13 mouse cellular contexts compared by ENCODE assay signal in the genomic region with DNA sequence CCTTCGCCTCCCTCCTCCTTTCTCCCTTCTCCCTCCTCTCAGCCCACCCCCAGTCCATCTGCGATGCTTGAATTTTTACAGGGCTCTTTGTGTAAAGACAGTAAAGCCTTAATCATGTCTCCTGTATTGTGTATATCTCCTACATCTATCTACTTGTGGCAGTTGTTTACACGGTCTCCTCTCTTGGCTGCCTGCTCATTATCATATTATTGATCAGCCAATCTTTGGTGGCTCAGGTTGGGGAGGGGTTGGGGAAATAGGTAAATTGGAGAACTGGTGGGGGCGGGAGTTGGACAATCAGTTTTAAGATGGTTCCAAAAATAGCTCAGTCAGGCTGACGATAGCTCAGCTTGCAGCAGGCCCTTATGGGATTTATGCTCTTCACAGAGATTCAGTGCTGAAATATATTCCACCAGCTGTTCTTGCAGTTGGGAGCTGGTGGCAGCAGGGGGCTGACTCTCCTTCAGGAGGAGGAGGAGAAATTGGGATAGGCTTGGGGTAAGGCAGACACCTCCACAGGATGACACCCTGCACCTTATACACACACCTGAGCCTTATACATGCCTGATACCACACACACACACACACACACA.
DNase-seq lines count a peak whose midpoint lies in the region; ATAC-seq and TF ChIP-seq lines count a peak whose summit lies in the region.
"Had no signal": no experiment of that assay in that cellular context is flagged by ENCODE, and none has a peak within 500 bp of the region (broad histone marks: within the 10 kb centered on the region; RNA-seq: fewer than 3 reads in every experiment).

No protein-coding gene starts in this region.

- intact Hi-C loops in gastrocnemius, postnatal 14 days (cut with DNase I; ENCODE audit: low total_unique reads), result no loop called here

- H3K4me1 ChIP-seq in midbrain, embryonic 14.5 days (ENCODE audit: control insufficient read depth, insufficient read depth, low read length), result 0 out of 2 replicates have a peak, but pooled peaks cover 3% of the 10 kb centered on the region
- H3K4me1 ChIP-seq: neural tube, embryonic 12.5 days had no signal

- no peak overlapping the region for H3K9ac ChIP-seq in midbrain, embryonic 14.5 days (replicated peaks; ENCODE audit: low read length)
- H3K9ac ChIP-seq: neural tube, embryonic 12.5 days had no signal

- TF ChIP-seq CTCF in layer of hippocampus, adult 2 months (conservative IDR thresholded peaks at IDR 0.05), result peak; percentile 37

- no peaks in the 10 kb centered on the region for H3K27me3 ChIP-seq in midbrain, embryonic 14.5 days (ENCODE audit: control insufficient read depth, insufficient read depth, low read length)
- H3K27me3 ChIP-seq: CH12.LX; neural tube, embryonic 12.5 days had no signal

- H3K4me2 ChIP-seq in midbrain, embryonic 14.5 days (ENCODE audit: low read length), result no peak overlapping the region
- H3K4me2 ChIP-seq: neural tube, embryonic 12.5 days had no signal

- ATAC-seq in midbrain, embryonic 14.5 days (ENCODE audit: low FRiP score, low TSS enrichment), result peak; percentile 58; the same call in 1 of the 2 replicates

- DNase-seq in retina, postnatal 1 day, result peak; percentile 11
- no peak for DNase-seq in retina, embryonic 14.5 days (ENCODE audit: low spot score)
- DNase-seq in layer of hippocampus, adult 2 months (ENCODE audit: low spot score in 2 of 2), result peak; percentile 65 to 87
- DNase-seq in midbrain, embryonic 14.5 days, result peak; percentile 53
- no peak for DNase-seq in urinary bladder, postnatal 36 days (ENCODE audit: low spot score in 2 of 2)
- DNase-seq in gastrocnemius, adult 8-10 months (ENCODE audit: low spot score in 2 of 2), result no peak
- DNase-seq in cerebellum, adult 11 months, result no peak
- no peak for DNase-seq in gastrocnemius, postnatal 14 days
- DNase-seq: cerebellum, adult 8-10 months; heart, postnatal 10 days had no signal

- H3K4me3 ChIP-seq in layer of hippocampus, adult 2 months, result no peak overlapping the region
- no peak overlapping the region for H3K4me3 ChIP-seq in midbrain, embryonic 14.5 days (replicated peaks; ENCODE audit: low read depth, low read length)
- H3K4me3 ChIP-seq: neural tube, embryonic 12.5 days had no signal

- H3K9me3 ChIP-seq in midbrain, embryonic 14.5 days (ENCODE audit: control insufficient read depth, low read length), result no peaks in the 10 kb centered on the region
- H3K9me3 ChIP-seq: neural tube, embryonic 12.5 days had no signal

- H3K36me3 ChIP-seq in midbrain, embryonic 14.5 days (ENCODE audit: control insufficient read depth, insufficient read depth, low read length), result no peaks in the 10 kb centered on the region
- H3K36me3 ChIP-seq: neural tube, embryonic 12.5 days had no signal

- 43% methylated on average over 5 of the region's 5 CpGs for WGBS in midbrain, embryonic 14.5 days

- peak overlapping the region; percentile 90 for H3K27ac ChIP-seq in layer of hippocampus, adult 2 months
- peak overlapping the region; percentile 38; the same call in 1 of the 2 replicates for H3K27ac ChIP-seq in midbrain, embryonic 14.5 days (replicated peaks; ENCODE audit: low read depth, low read length)
- H3K27ac ChIP-seq: neural tube, embryonic 12.5 days; stomach, postnatal 0 days had no signal

Comparison
In these comparisons a context has a peak if more than half of its experiments do, and no peak if none do; other contexts are left out.
1. DNase-seq: peak in retina, postnatal 1 day (single experiment), layer of hippocampus, adult 2 months (2 of 2) and midbrain, embryonic 14.5 days (single experiment); none in retina, embryonic 14.5 days (single experiment), urinary bladder, postnatal 36 days (0 of 2), gastrocnemius, adult 8-10 months (0 of 2), cerebellum, adult 11 months (single experiment) and gastrocnemius, postnatal 14 days (single experiment).